Mouse (Mus musculus): Measurements from ENCODE around the gene Sdc4.
A peak's percentile ranks its signal among the peaks of the same experiment; 100 is the strongest.

The Sdc4 gene

GRCm38 (mm10) chr2:164449341-164450042 is 5.8 kb upstream of the Sdc4 start:
- DNase-seq (ENCODE audit: low read depth, low spot score), result no peak

- no peak for DNase-seq (ENCODE audit: low read depth, low spot score)
These were observed 5.2 kb upstream of the Sdc4 start for GRCm38 (mm10) chr2:164448921-164449320.

- no peak for DNase-seq (ENCODE audit: low read depth, low spot score)
These were observed 4.5 kb upstream of the Sdc4 start for GRCm38 (mm10) chr2:164448140-164448539.

- DNase-seq (ENCODE audit: low read depth, low spot score), result no peak
These were observed 2.4 kb upstream of the Sdc4 start for GRCm38 (mm10) chr2:164446086-164446469.

GRCm38 (mm10) chr2:164445399-164446085 is 1.9 kb upstream of the Sdc4 start:
- DNase-seq (ENCODE audit: low read depth, low spot score), result no peak

GRCm38 (mm10) chr2:164444701-164445100 is 1.0 kb upstream of the Sdc4 start:
- no peak for DNase-seq (ENCODE audit: low read depth, low spot score)

GRCm38 (mm10) chr2:164443051-164443437 is 643 bp downstream of the Sdc4 start:
- peak; percentile 96 for DNase-seq (ENCODE audit: low read depth, low spot score)

- DNase-seq (ENCODE audit: low read depth, low spot score), result no peak
These were observed 1.2 kb downstream of the Sdc4 start for GRCm38 (mm10) chr2:164442315-164443050.

- no peak for DNase-seq (ENCODE audit: low read depth, low spot score)
These were observed 2.0 kb downstream of the Sdc4 start for GRCm38 (mm10) chr2:164441731-164442130.

GRCm38 (mm10) chr2:164441155-164441554 is 2.5 kb downstream of the Sdc4 start:
- DNase-seq (ENCODE audit: low read depth, low spot score), result no peak

GRCm38 (mm10) chr2:164440314-164440713 is 3.4 kb downstream of the Sdc4 start:
- DNase-seq (ENCODE audit: low read depth, low spot score), result no peak

GRCm38 (mm10) chr2:164439001-164439421 is 4.7 kb downstream of the Sdc4 start:
- DNase-seq (ENCODE audit: low read depth, low spot score), result no peak

- DNase-seq (ENCODE audit: low read depth, low spot score), result no peak
These were observed 5.4 kb downstream of the Sdc4 start for GRCm38 (mm10) chr2:164438257-164438656.

- no peak for DNase-seq (ENCODE audit: low read depth, low spot score)
These were observed 6.0 kb downstream of the Sdc4 start for GRCm38 (mm10) chr2:164437710-164438109.

GRCm38 (mm10) chr2:164436961-164437360 is 6.7 kb downstream of the Sdc4 start:
- no peak for DNase-seq (ENCODE audit: low read depth, low spot score)

GRCm38 (mm10) chr2:164436215-164436913 is 7.3 kb downstream of the Sdc4 start:
- no peak for DNase-seq (ENCODE audit: low read depth, low spot score)

GRCm38 (mm10) chr2:164435216-164436090 is 8.2 kb downstream of the Sdc4 start:
- DNase-seq (ENCODE audit: low read depth, low spot score), result peak; percentile 53

- no peak for DNase-seq (ENCODE audit: low read depth, low spot score)
These were observed 9.0 kb downstream of the Sdc4 start for GRCm38 (mm10) chr2:164434681-164435080.

GRCm38 (mm10) chr2:164433278-164433895 is 10.3 kb downstream of the Sdc4 start:
- peak; percentile 68 for DNase-seq (ENCODE audit: low read depth, low spot score)

GRCm38 (mm10) chr2:164432541-164433191 is 11.0 kb downstream of the Sdc4 start:
- no peak for DNase-seq (ENCODE audit: low read depth, low spot score)
